ENCODE assay signal across 24 mouse cellular contexts in the genomic region with DNA sequence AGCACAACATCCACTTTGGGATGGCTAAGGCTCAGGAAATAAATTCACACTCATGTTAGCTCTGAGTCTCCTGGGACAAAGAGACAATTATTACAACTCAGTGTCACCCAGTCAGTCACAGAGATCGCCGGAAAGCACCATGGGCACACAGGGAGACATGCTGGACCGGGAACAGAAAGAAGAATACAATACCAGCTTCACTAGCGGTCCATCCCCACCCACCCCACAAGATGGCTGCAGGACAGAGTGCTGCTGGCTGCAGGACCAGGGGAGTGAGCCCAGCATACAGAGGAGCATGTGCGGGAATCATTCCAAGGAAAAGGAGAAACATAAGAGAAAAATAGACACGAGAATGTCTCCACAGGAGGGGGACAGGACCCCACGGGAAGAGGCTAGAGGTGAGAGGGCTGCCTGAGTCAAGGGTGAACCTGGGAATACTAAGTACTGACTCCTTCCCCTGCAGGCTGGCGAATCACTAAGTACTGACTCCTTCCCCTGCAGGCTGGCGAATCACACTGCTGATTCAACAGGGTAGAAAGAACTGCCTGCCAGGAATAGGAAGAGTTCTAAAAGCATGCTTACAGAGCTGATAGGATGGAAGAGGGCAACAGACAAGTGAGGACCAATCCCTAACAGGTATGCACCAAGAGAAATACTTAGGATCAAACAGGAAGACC.
DNase-seq lines count a peak whose midpoint lies in the region; ATAC-seq and TF ChIP-seq lines count a peak whose summit lies in the region.
"Had no signal": no experiment of that assay in that cellular context is flagged by ENCODE, and none has a peak within 500 bp of the region (broad histone marks: within the 10 kb centered on the region; RNA-seq: fewer than 3 reads in every experiment).

No protein-coding gene starts in this region.

- 52% methylated on average over 9 of the region's 9 CpGs for WGBS in forebrain, embryonic 13.5 days
- WGBS in forebrain, embryonic 16.5 days: 42% methylated on average over 9 of the region's 9 CpGs

- peaks cover 27% of the 10 kb centered on the region for H3K4me1 ChIP-seq in forebrain, embryonic 13.5 days
- peaks cover 18% of the 10 kb centered on the region for H3K4me1 ChIP-seq in forebrain, embryonic 16.5 days (replicated peaks; ENCODE audit: control insufficient read depth, insufficient read depth, low read length)
- peaks cover 15% of the 10 kb centered on the region for H3K4me1 ChIP-seq in E14TG2a.4 (replicated peaks; ENCODE audit: low read depth, low read length)
- H3K4me1 ChIP-seq: embryonic facial prominence, embryonic 12.5 days; limb, embryonic 12.5 days; megakaryocyte, embryonic 14.5 days had no signal

- H3K27ac ChIP-seq in forebrain, embryonic 13.5 days: no peak overlapping the region
- no peak overlapping the region for H3K27ac ChIP-seq in forebrain, embryonic 16.5 days (ENCODE audit: low read length)
- H3K27ac ChIP-seq: embryonic facial prominence, embryonic 12.5 days; limb, embryonic 12.5 days; liver, embryonic 14.5 days had no signal

- H3K9ac ChIP-seq in forebrain, embryonic 13.5 days: no peak overlapping the region
- H3K9ac ChIP-seq in forebrain, embryonic 16.5 days (replicated peaks; ENCODE audit: low read depth, low read length): no peak overlapping the region
- H3K9ac ChIP-seq: embryonic facial prominence, embryonic 12.5 days; limb, embryonic 12.5 days; liver, embryonic 14.5 days had no signal

- DNase-seq in layer of hippocampus, postnatal 10 days (ENCODE audit: low spot score in 2 of 2): peak; percentile 15 to 29
- DNase-seq in layer of hippocampus, adult 18-20 months (ENCODE audit: low spot score in 2 of 2): no peak
- DNase-seq in brain, adult 2 months (ENCODE audit: low read depth, low spot score): peak; percentile 50
- DNase-seq in ovary, postnatal 14 days (ENCODE audit: low spot score): no peak
- no peak for DNase-seq in urinary bladder, adult 18-20 months (ENCODE audit: low spot score in 2 of 2)
- DNase-seq: adrenal gland, postnatal 25 days; B cell, adult 2 months; gastrocnemius, postnatal 25 days; kidney, postnatal 14 days; layer of hippocampus, postnatal 36 days; right cerebral cortex, postnatal 4 days; thymus, postnatal 4 days had no signal

- H3K9me3 ChIP-seq in forebrain, embryonic 13.5 days (replicated peaks): no peaks in the 10 kb centered on the region
- H3K9me3 ChIP-seq in forebrain, embryonic 16.5 days (ENCODE audit: control insufficient read depth, low read length): no peaks in the 10 kb centered on the region
- H3K9me3 ChIP-seq in E14TG2a.4 (ENCODE audit: low read length): peaks cover 16% of the 10 kb centered on the region
- H3K9me3 ChIP-seq: embryonic facial prominence, embryonic 12.5 days; limb, embryonic 12.5 days had no signal

- H3K4me3 ChIP-seq in forebrain, embryonic 13.5 days: no peak overlapping the region
- H3K4me3 ChIP-seq in forebrain, embryonic 16.5 days (replicated peaks; ENCODE audit: low read length): no peak overlapping the region
- peak overlapping the region; percentile 37; the same call in 1 of the 2 replicates for H3K4me3 ChIP-seq in E14TG2a.4 (replicated peaks; ENCODE audit: low read length)
- H3K4me3 ChIP-seq: embryonic facial prominence, embryonic 12.5 days; limb, embryonic 12.5 days; megakaryocyte, embryonic 14.5 days; myocyte had no signal

- H3K27me3 ChIP-seq in forebrain, embryonic 13.5 days: no peaks in the 10 kb centered on the region
- no peaks in the 10 kb centered on the region for H3K27me3 ChIP-seq in forebrain, embryonic 16.5 days (replicated peaks; ENCODE audit: control insufficient read depth, insufficient read depth, low read length)
- no peaks in the 10 kb centered on the region for H3K27me3 ChIP-seq in E14TG2a.4 (ENCODE audit: insufficient read depth, low read length)
- H3K27me3 ChIP-seq: embryonic facial prominence, embryonic 12.5 days; limb, embryonic 12.5 days had no signal

- TF ChIP-seq CTCF in E14TG2a.4 (conservative IDR thresholded peaks at IDR 0.05; ENCODE audit: low read length): no peak

- H3K4me2 ChIP-seq in forebrain, embryonic 13.5 days: no peak overlapping the region
- H3K4me2 ChIP-seq in forebrain, embryonic 16.5 days (ENCODE audit: low read length): no peak overlapping the region
- H3K4me2 ChIP-seq: embryonic facial prominence, embryonic 12.5 days; heart, embryonic 11.5 days; limb, embryonic 12.5 days had no signal

- H3K36me3 ChIP-seq in forebrain, embryonic 13.5 days (ENCODE audit: poor library complexity, severe bottlenecking): peaks cover 4% of the 10 kb centered on the region
- H3K36me3 ChIP-seq in forebrain, embryonic 16.5 days (ENCODE audit: control insufficient read depth, insufficient read depth): no peaks in the 10 kb centered on the region
- H3K36me3 ChIP-seq in E14TG2a.4 (ENCODE audit: insufficient read depth, low read length): no peaks in the 10 kb centered on the region
- H3K36me3 ChIP-seq: embryonic facial prominence, embryonic 12.5 days; G1E had no signal

- ATAC-seq in forebrain, embryonic 13.5 days: peak; percentile 57
- no peak; the same call in 1 of the 2 replicates for ATAC-seq in forebrain, embryonic 16.5 days
- ATAC-seq: intestine, postnatal 0 days; lung, postnatal 0 days had no signal

Comparison
In these comparisons a context has a peak if more than half of its experiments do, and no peak if none do; other contexts are left out.
1. DNase-seq: peak in layer of hippocampus, postnatal 10 days (2 of 2) and brain, adult 2 months (single experiment); none in layer of hippocampus, adult 18-20 months (0 of 2), ovary, postnatal 14 days (single experiment) and urinary bladder, adult 18-20 months (0 of 2).